Mouse (Mus musculus): ENCODE data around the gene Rnf152.

GRCm38 (mm10) chr1:105246075-105246574, 110.4 kb downstream of the Rnf152 start:
- no peak for TF ChIP-seq CTCF (conservative IDR thresholded peaks at IDR 0.05 in 1 of 2, IDR thresholded peaks at IDR 0.05 in 1 of 2; ENCODE audit: low read depth in 2 of 2, low read length in 2 of 2)
- no peak for TF ChIP-seq MYC (IDR thresholded peaks at IDR 0.05; ENCODE audit: low read depth, low read length)
- no peak for TF ChIP-seq JUN (IDR thresholded peaks at IDR 0.05; ENCODE audit: insufficient read depth, low read depth, low read length)
- TF ChIP-seq ZC3H11A (IDR thresholded peaks at IDR 0.05; ENCODE audit: low read depth, low read length) = no peak
- TF ChIP-seq POLR2A (IDR thresholded peaks at IDR 0.05; ENCODE audit: low read depth, low read length) = no peak
- TF ChIP-seq ELF1 (IDR thresholded peaks at IDR 0.05; ENCODE audit: low read depth, low read length) = no peak
- no peak for TF ChIP-seq MAZ (IDR thresholded peaks at IDR 0.05; ENCODE audit: low read depth, low read length)
- TF ChIP-seq USF2 (conservative IDR thresholded peaks at IDR 0.05; ENCODE audit: low read depth, low read length) = no peak
- no peak for TF ChIP-seq E2F4 (IDR thresholded peaks at IDR 0.05; ENCODE audit: insufficient replicate concordance, low read depth, low read length)
- no peak for TF ChIP-seq ZKSCAN1 (IDR thresholded peaks at IDR 0.05; ENCODE audit: borderline replicate concordance, low read depth, low read length)
- no peak for TF ChIP-seq MAX (IDR thresholded peaks at IDR 0.05; ENCODE audit: low read length)
- TF ChIP-seq POLR2AphosphoS2 (IDR thresholded peaks at IDR 0.05; ENCODE audit: low read depth, low read length) = no peak
- TF ChIP-seq PAX5 (IDR thresholded peaks at IDR 0.05; ENCODE audit: low read length) = no peak

All from CH12.LX (cell line).